Mouse (Mus musculus) erythroblast, adult 5-6 weeks (primary cell): ENCODE measurements around the gene Myl12a. TPM values are rescaled to one million over a fixed set of nuclear protein-coding genes. Genes with fewer than 3 reads are reported as not detected.

ENCODE experiments used
- ATAC-seq: replicated peaks from 2 replicates; pipeline ENCODE4 v1.8.0; 2016; ENCODE audit warnings: moderate number of reproducible peaks, mild to moderate bottlenecking, moderate TSS enrichment, inconsistent platforms; ENCODE audit not compliant: poor library complexity, low FRiP score, severe bottlenecking
- total RNA-seq, 2 experiments: library from RNA; stranded (forward) in 1 of 2; stranded (reverse) in 1 of 2; fragments of 150-400 nt in 1 of 2; fragments of 200-764, 138-1000 nt in 1 of 2; gene quantifications; 2 replicates each; pipeline versions ENCODE4 v1.2.3 to v1.2.4; 2015 to 2017; ENCODE audit warnings: low replicate concordance in 2 of 2

The Myl12a gene
- total RNA-seq (2015; ENCODE audit: low replicate concordance) (113 and 151 TPM in 2 replicates), total RNA-seq (2017; ENCODE audit: low replicate concordance) (44.5 and 50.0 TPM in 2 replicates)

- ATAC-seq, result peak; percentile 57
These were observed at the start of gene Myl12a for GRCm38 (mm10) chr17:71002744-71003094. Gene Myl12a, minus strand, starts transcription at chr17:71002878.

- no peak for ATAC-seq
These were observed 46.6 kb upstream of the Myl12a start for GRCm38 (mm10) chr17:71049292-71049691.

- ATAC-seq, result no peak
These were observed 44.2 kb upstream of the Myl12a start for GRCm38 (mm10) chr17:71046856-71047255.

- ATAC-seq, result no peak
These were observed 42.9 kb upstream of the Myl12a start for GRCm38 (mm10) chr17:71045591-71045990.

GRCm38 (mm10) chr17:71042645-71043044 lies 40.0 kb upstream of the Myl12a start:
- no peak for ATAC-seq

- ATAC-seq, result no peak
These were observed 37.9 kb upstream of the Myl12a start for GRCm38 (mm10) chr17:71040582-71040880.

GRCm38 (mm10) chr17:71039851-71040581 lies 37.3 kb upstream of the Myl12a start:
- ATAC-seq, result no peak

GRCm38 (mm10) chr17:71038812-71039211 lies 36.1 kb upstream of the Myl12a start:
- ATAC-seq, result no peak

- no peak for ATAC-seq
These were observed 34.5 kb upstream of the Myl12a start for GRCm38 (mm10) chr17:71037188-71037587.

GRCm38 (mm10) chr17:71034472-71034871 lies 31.8 kb upstream of the Myl12a start:
- ATAC-seq, result no peak

- no peak for ATAC-seq
These were observed 30.0 kb upstream of the Myl12a start for GRCm38 (mm10) chr17:71032719-71033118.

- ATAC-seq, result no peak
These were observed 24.5 kb upstream of the Myl12a start for GRCm38 (mm10) chr17:71027186-71027585.

- ATAC-seq, result no peak
These were observed 23.2 kb upstream of the Myl12a start for GRCm38 (mm10) chr17:71025922-71026321.

GRCm38 (mm10) chr17:71024071-71024470 lies 21.4 kb upstream of the Myl12a start:
- no peak for ATAC-seq

GRCm38 (mm10) chr17:71022841-71023240 lies 20.2 kb upstream of the Myl12a start:
- ATAC-seq, result no peak

GRCm38 (mm10) chr17:71019860-71020259 lies 17.2 kb upstream of the Myl12a start:
- ATAC-seq, result no peak

GRCm38 (mm10) chr17:71019309-71019655 lies 16.6 kb upstream of the Myl12a start:
- ATAC-seq, result no peak

GRCm38 (mm10) chr17:71018616-71019308 lies 16.1 kb upstream of the Myl12a start:
- no peak for ATAC-seq

- 0 out of 2 replicates have a peak, but pooled peaks have one; percentile 21 for ATAC-seq
These were observed 15.5 kb upstream of the Myl12a start for GRCm38 (mm10) chr17:71018151-71018550.

GRCm38 (mm10) chr17:71017457-71017998 lies 14.8 kb upstream of the Myl12a start:
- ATAC-seq, result no peak

GRCm38 (mm10) chr17:71014911-71015310 lies 12.2 kb upstream of the Myl12a start:
- no peak for ATAC-seq
